Mouse (Mus musculus): ENCODE data around the gene Arsg.

DNA sequence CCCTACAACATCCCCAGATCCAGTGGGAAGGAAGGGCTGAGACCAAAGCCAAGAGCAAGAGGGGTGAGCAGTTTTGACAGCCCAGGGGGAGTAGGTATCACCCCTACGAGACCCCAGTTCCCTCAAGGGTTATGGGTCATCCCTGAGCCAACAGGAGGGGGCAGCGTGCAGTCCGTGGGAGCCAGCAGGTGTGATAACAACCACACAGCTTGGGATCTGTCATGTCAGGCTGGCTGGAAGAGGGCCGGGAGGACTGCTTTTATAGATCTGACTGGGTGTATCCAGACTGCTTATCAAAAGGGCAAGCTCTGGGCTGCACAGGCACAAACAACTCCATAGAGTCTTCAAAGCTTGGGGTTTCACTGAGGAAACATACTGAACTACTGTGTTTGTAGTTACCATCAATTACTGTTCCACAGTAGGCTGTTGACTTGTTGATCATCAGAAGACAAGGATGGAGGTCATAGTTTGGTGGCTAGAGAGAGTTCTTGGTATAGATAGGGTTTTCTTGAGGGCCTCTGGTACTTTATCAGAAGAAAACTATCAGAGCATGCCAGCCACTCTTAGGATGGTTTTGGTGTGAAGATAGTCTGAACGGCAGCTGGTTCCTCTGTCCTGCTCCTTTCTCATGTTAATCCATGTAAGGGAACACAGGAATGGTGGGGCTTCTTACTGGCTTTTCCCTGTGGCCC lies 76.6 kb downstream of the Arsg start:
- TF ChIP-seq ZNF384 (IDR thresholded peaks at IDR 0.05; ENCODE audit: low read depth, low read length) = no peak
- no peak for TF ChIP-seq ZC3H11A (IDR thresholded peaks at IDR 0.05; ENCODE audit: borderline replicate concordance, low read depth, low read length)

All from ES-E14 (cell line).